Mouse (Mus musculus) limb, embryonic 13.5 days (tissue): ENCODE results near the gene Psmc3ip. TPM values are rescaled to one million over a fixed set of nuclear protein-coding genes. Genes with fewer than 3 reads are reported as not detected.

Experiments used
- ATAC-seq: fragments of 200-750 bp; cut with Nextera tagmentation; 2 replicates; pipeline ENCODE4 v1.8.0; 2017; ENCODE audit warnings: low read depth, moderate number of reproducible peaks, moderate TSS enrichment; ENCODE audit not compliant: low FRiP score
- H3K27ac ChIP-seq: fragments of 300-500 bp; sonication (generic); 2 replicates; pipeline ENCODE4 v1.5.1; 2015; ENCODE audit warnings: inconsistent platforms, mild to moderate bottlenecking, moderate library complexity
- H3K27me3 ChIP-seq: fragments of 300-500 bp; sonication (generic); 2 replicates; pipeline ENCODE4 v1.6.1; 2015; ENCODE audit warnings: mild to moderate bottlenecking, inconsistent platforms
- H3K36me3 ChIP-seq: fragments of 300-500 bp; sonication (generic); 2 replicates; pipeline ENCODE4 v1.6.1; 2015; ENCODE audit warnings: inconsistent platforms, mild to moderate bottlenecking, moderate library complexity
- H3K4me1 ChIP-seq: fragments of 300-500 bp; sonication (generic); 2 replicates; pipeline ENCODE4 v1.6.1; 2015; ENCODE audit warnings: inconsistent platforms
- H3K4me2 ChIP-seq: fragments of 300-500 bp; sonication (generic); replicated peaks from 2 replicates; pipeline ENCODE4 v1.6.1; 2015; ENCODE audit warnings: inconsistent platforms, mild to moderate bottlenecking, moderate library complexity
- H3K4me3 ChIP-seq: fragments of 300-500 bp; sonication (generic); 2 replicates; pipeline ENCODE4 v1.5.1; 2015; ENCODE audit warnings: moderate library complexity, mild to moderate bottlenecking, inconsistent platforms
- H3K9ac ChIP-seq: fragments of 300-500 bp; sonication (generic); 2 replicates; pipeline ENCODE4 v1.6.1; 2015; ENCODE audit warnings: mild to moderate bottlenecking, inconsistent platforms
- H3K9me3 ChIP-seq: fragments of 300-500 bp; sonication (generic); 2 replicates; pipeline ENCODE4 v1.6.1; 2016; ENCODE audit warnings: inconsistent platforms
- WGBS: fragments of 180-500 bp; shearing (Covaris S2); methylation state at CpG from one replicate; pipeline ENCODE4 v1.1.7; 2015; 5-methylcytosine and 5-hydroxymethylcytosine counted together
- polyA plus RNA-seq: library from polyadenylated mRNA; unstranded; fragments of >200 nt; fragmentation: Nextera tagmentation; extraction: Ambion mirVana; gene quantifications from 2 replicates; pipeline ENCODE4 v1.2.1, GENCODE M21; 2015

The Psmc3ip gene
- 43.0 and 44.5 TPM in 2 replicates for polyA plus RNA-seq

GRCm38 (mm10) chr11:101095314-101096024, at the start of gene Psmc3ip:
Gene Psmc3ip (minus strand): TSS chr11:101095436.
- WGBS, result under 1% methylated on average over 43 of the region's 43 CpGs
- Histone ChIP-seq H3K36me3 (peaks cover 72% of the 10 kb centered on the region), H3K4me2 (peak within 1 kb of the TSS; percentile 93), H3K27me3 (no peaks in the 10 kb centered on the region), H3K27ac (peak within 1 kb of the TSS; percentile 63; the same call in 1 of the 2 replicates), H3K9me3 (no peaks in the 10 kb centered on the region), H3K4me3 (peak within 1 kb of the TSS; percentile 75), H3K4me1 (peaks cover 20% of the 10 kb centered on the region), H3K9ac (peak within 1 kb of the TSS; percentile 80)
- peak; percentile 94 for ATAC-seq

GRCm38 (mm10) chr11:101143338-101144225, 48.3 kb upstream of the Psmc3ip start:
- Histone ChIP-seq H3K27ac (no peak overlapping the region), H3K9ac (peak overlapping the region; percentile 53; the same call in 1 of the 2 replicates), H3K4me2 (peak overlapping the region; percentile 61), H3K4me1 (peaks cover 30% of the 10 kb centered on the region), H3K4me3 (peak overlapping the region; percentile 31), H3K36me3 (no peaks in the 10 kb centered on the region), H3K27me3 (peaks cover 19% of the 10 kb centered on the region), H3K9me3 (no peaks in the 10 kb centered on the region)
- WGBS, result 21% methylated on average over 19 of the region's 19 CpGs
- ATAC-seq, result no peak

GRCm38 (mm10) chr11:101142215-101142967, 47.2 kb upstream of the Psmc3ip start:
- Histone ChIP-seq H3K36me3 (no peaks in the 10 kb centered on the region), H3K4me2 (no peak overlapping the region), H3K9ac (no peak overlapping the region), H3K27me3 (peaks cover 19% of the 10 kb centered on the region), H3K27ac (no peak overlapping the region), H3K9me3 (no peaks in the 10 kb centered on the region), H3K4me3 (no peak overlapping the region), H3K4me1 (peaks cover 27% of the 10 kb centered on the region)
- no peak for ATAC-seq
- 85% methylated on average over 10 of the region's 10 CpGs for WGBS

GRCm38 (mm10) chr11:101141088-101141487, 45.9 kb upstream of the Psmc3ip start:
- Histone ChIP-seq H3K4me2 (no peak overlapping the region), H3K9me3 (no peaks in the 10 kb centered on the region), H3K27ac (no peak overlapping the region), H3K9ac (no peak overlapping the region), H3K27me3 (peaks cover 19% of the 10 kb centered on the region), H3K36me3 (no peaks in the 10 kb centered on the region), H3K4me3 (no peak overlapping the region), H3K4me1 (peaks cover 27% of the 10 kb centered on the region)
- no peak for ATAC-seq
- 72% methylated on average over 8 of the region's 8 CpGs for WGBS

GRCm38 (mm10) chr11:101140164-101140819, 45.1 kb upstream of the Psmc3ip start:
- peak overlapping the region; percentile 39; the same call in 1 of the 2 replicates for H3K27ac ChIP-seq
- no peaks in the 10 kb centered on the region for H3K9me3 ChIP-seq
- WGBS, result 42% methylated on average over 27 of the region's 27 CpGs
- H3K4me2 ChIP-seq, result peak overlapping the region; percentile 58
- H3K4me1 ChIP-seq, result peaks cover 27% of the 10 kb centered on the region
- ATAC-seq, result no peak
- peak overlapping the region; percentile 29 for H3K4me3 ChIP-seq
- H3K9ac ChIP-seq, result peak overlapping the region; percentile 31; the same call in 1 of the 2 replicates
- no peaks in the 10 kb centered on the region for H3K36me3 ChIP-seq
- peaks cover 19% of the 10 kb centered on the region for H3K27me3 ChIP-seq

- Histone ChIP-seq H3K27me3 (peaks cover 19% of the 10 kb centered on the region), H3K36me3 (no peaks in the 10 kb centered on the region), H3K4me1 (peaks cover 23% of the 10 kb centered on the region), H3K9me3 (no peaks in the 10 kb centered on the region), H3K27ac (no peak overlapping the region), H3K4me2 (peak overlapping the region; percentile 44), H3K9ac (no peak overlapping the region), H3K4me3 (peak overlapping the region; percentile 5; the same call in 1 of the 2 replicates)
- WGBS, result 16% methylated on average over 15 of the region's 15 CpGs
- ATAC-seq, result peak; percentile 36; the same call in 1 of the 2 replicates
Observed at GRCm38 (mm10) chr11:101138536-101139181, 43.4 kb upstream of the Psmc3ip start.

- H3K9ac ChIP-seq, result no peak overlapping the region
- H3K36me3 ChIP-seq, result no peaks in the 10 kb centered on the region
- no peak overlapping the region for H3K27ac ChIP-seq
- WGBS, result 82% methylated on average over 7 of the region's 7 CpGs
- no peaks in the 10 kb centered on the region for H3K9me3 ChIP-seq
- no peak overlapping the region for H3K4me3 ChIP-seq
- no peak for ATAC-seq
- H3K27me3 ChIP-seq, result peaks cover 19% of the 10 kb centered on the region
- no peak overlapping the region for H3K4me2 ChIP-seq
- H3K4me1 ChIP-seq, result peaks cover 20% of the 10 kb centered on the region
Observed at GRCm38 (mm10) chr11:101137000-101137399, 41.8 kb upstream of the Psmc3ip start.

GRCm38 (mm10) chr11:101134217-101134865, 39.1 kb upstream of the Psmc3ip start:
- ATAC-seq, result no peak
- Histone ChIP-seq H3K36me3 (no peaks in the 10 kb centered on the region), H3K4me1 (peaks cover 5% of the 10 kb centered on the region)

GRCm38 (mm10) chr11:101133037-101133436, 37.8 kb upstream of the Psmc3ip start:
- Histone ChIP-seq H3K4me2 (no peak overlapping the region), H3K27ac (no peak overlapping the region), H3K4me3 (no peak overlapping the region), H3K36me3 (no peaks in the 10 kb centered on the region), H3K9ac (no peak overlapping the region), H3K9me3 (no peaks in the 10 kb centered on the region), H3K27me3 (no peaks in the 10 kb centered on the region), H3K4me1 (no peaks in the 10 kb centered on the region)
- WGBS, result 76% methylated on average over 12 of the region's 12 CpGs
- ATAC-seq, result no peak

More at GRCm38 (mm10) chr11:101134217-101134865, 39.1 kb upstream of the Psmc3ip start:
- Histone ChIP-seq H3K4me2 (no peak overlapping the region), H3K27me3 (no peaks in the 10 kb centered on the region; the same call in 1 of the 2 replicates), H3K9me3 (no peaks in the 10 kb centered on the region), H3K4me3 (no peak overlapping the region), H3K9ac (no peak overlapping the region), H3K27ac (no peak overlapping the region)
- 80% methylated on average over 13 of the region's 13 CpGs for WGBS

GRCm38 (mm10) chr11:101131701-101132100, 36.5 kb upstream of the Psmc3ip start:
- peaks cover 8% of the 10 kb centered on the region for H3K36me3 ChIP-seq
- ATAC-seq, result no peak
- 90% methylated on average over 6 of the region's 6 CpGs for WGBS
- no peak overlapping the region for H3K27ac ChIP-seq
- no peaks in the 10 kb centered on the region for H3K27me3 ChIP-seq
- H3K4me1 ChIP-seq, result no peaks in the 10 kb centered on the region
- no peak overlapping the region for H3K4me2 ChIP-seq
- H3K9me3 ChIP-seq, result peaks cover 3% of the 10 kb centered on the region; the same call in 1 of the 2 replicates
- no peak overlapping the region for H3K9ac ChIP-seq
- no peak overlapping the region for H3K4me3 ChIP-seq
